10 mouse cellular contexts compared by ENCODE assay signal in genomic region chr16:89897547-89898298, GRCm38 (mm10).
DNase-seq lines count a peak whose midpoint lies in the region; ATAC-seq and TF ChIP-seq lines count a peak whose summit lies in the region.
"Had no signal": no experiment of that assay in that cellular context is flagged by ENCODE, and none has a peak within 500 bp of the region (broad histone marks: within the 10 kb centered on the region; RNA-seq: fewer than 3 reads in every experiment).

No protein-coding gene starts in this region.

- no peak for TF ChIP-seq CTCF in forebrain, postnatal 0 days (IDR thresholded peaks at IDR 0.05; ENCODE audit: low read depth)

- no peak overlapping the region for H3K9ac ChIP-seq in hindbrain, embryonic 15.5 days
- no peak overlapping the region for H3K9ac ChIP-seq in hindbrain, embryonic 12.5 days
- H3K9ac ChIP-seq in forebrain, postnatal 0 days, result no peak overlapping the region
- no peak overlapping the region for H3K9ac ChIP-seq in liver, embryonic 12.5 days
- H3K9ac ChIP-seq: stomach, embryonic 15.5 days had no signal

- 78% methylated on average over 33 of the region's 33 CpGs for WGBS in hindbrain, embryonic 15.5 days
- 87% methylated on average over 33 of the region's 33 CpGs for WGBS in hindbrain, embryonic 12.5 days
- 59% methylated on average over 33 of the region's 33 CpGs for WGBS in forebrain, postnatal 0 days
- 84% methylated on average over 33 of the region's 33 CpGs for WGBS in liver, embryonic 12.5 days (ENCODE audit: insufficient replicate concordance)

- DNase-seq in brain, adult 2 months (ENCODE audit: low read depth, low spot score), result peak; percentile 89
- peak; percentile 79 for DNase-seq in forebrain, postnatal 0 days
- DNase-seq in left cerebral cortex, postnatal 36 days (ENCODE audit: low spot score in 2 of 2), result peak; percentile 79 to 85
- DNase-seq in adrenal gland, postnatal 36 days, result no peak
- DNase-seq: embryo, embryonic 11 days had no signal

- no peak overlapping the region for H3K4me3 ChIP-seq in hindbrain, embryonic 15.5 days
- H3K4me3 ChIP-seq in hindbrain, embryonic 12.5 days, result no peak overlapping the region
- H3K4me3 ChIP-seq in forebrain, postnatal 0 days (ENCODE audit: low read depth, low read length), result peak overlapping the region; percentile 12; the same call in 1 of the 2 replicates
- H3K4me3 ChIP-seq in liver, embryonic 12.5 days, result no peak overlapping the region
- H3K4me3 ChIP-seq: stomach, embryonic 15.5 days had no signal

- peaks cover 21% of the 10 kb centered on the region for H3K4me1 ChIP-seq in hindbrain, embryonic 15.5 days (replicated peaks)
- 0 out of 2 replicates have a peak, but pooled peaks cover 10% of the 10 kb centered on the region for H3K4me1 ChIP-seq in hindbrain, embryonic 12.5 days
- peaks cover 12% of the 10 kb centered on the region; the same call in 1 of the 2 replicates for H3K4me1 ChIP-seq in forebrain, postnatal 0 days (ENCODE audit: insufficient read depth)
- H3K4me1 ChIP-seq in liver, embryonic 12.5 days, result no peaks in the 10 kb centered on the region
- H3K4me1 ChIP-seq: stomach, embryonic 15.5 days had no signal

- no peaks in the 10 kb centered on the region for H3K9me3 ChIP-seq in hindbrain, embryonic 15.5 days
- peaks cover 8% of the 10 kb centered on the region; the same call in 1 of the 2 replicates for H3K9me3 ChIP-seq in hindbrain, embryonic 12.5 days (replicated peaks)
- H3K9me3 ChIP-seq in forebrain, postnatal 0 days (ENCODE audit: low read length), result no peaks in the 10 kb centered on the region
- H3K9me3 ChIP-seq in liver, embryonic 12.5 days (replicated peaks), result no peaks in the 10 kb centered on the region
- H3K9me3 ChIP-seq: stomach, embryonic 15.5 days had no signal

- no peaks in the 10 kb centered on the region for H3K27me3 ChIP-seq in hindbrain, embryonic 15.5 days
- no peaks in the 10 kb centered on the region for H3K27me3 ChIP-seq in hindbrain, embryonic 12.5 days
- no peaks in the 10 kb centered on the region for H3K27me3 ChIP-seq in forebrain, postnatal 0 days (ENCODE audit: insufficient read depth, low read length)
- no peaks in the 10 kb centered on the region for H3K27me3 ChIP-seq in liver, embryonic 12.5 days (replicated peaks)
- H3K27me3 ChIP-seq: stomach, embryonic 15.5 days had no signal

- no peaks in the 10 kb centered on the region for H3K36me3 ChIP-seq in hindbrain, embryonic 15.5 days
- H3K36me3 ChIP-seq in hindbrain, embryonic 12.5 days, result no peaks in the 10 kb centered on the region; the same call in 1 of the 2 replicates
- H3K36me3 ChIP-seq in forebrain, postnatal 0 days (ENCODE audit: insufficient read depth), result no peaks in the 10 kb centered on the region
- no peaks in the 10 kb centered on the region for H3K36me3 ChIP-seq in liver, embryonic 12.5 days
- H3K36me3 ChIP-seq: stomach, embryonic 15.5 days had no signal

- intact Hi-C loops in left cerebral cortex, postnatal 36 days (cut with DNase I), result no loop called here

- ATAC-seq in hindbrain, embryonic 15.5 days (ENCODE audit: low FRiP score, low read depth), result no peak
- ATAC-seq in hindbrain, embryonic 12.5 days (ENCODE audit: low FRiP score), result no peak
- ATAC-seq in forebrain, postnatal 0 days, result peak; percentile 77
- no peak for ATAC-seq in liver, embryonic 12.5 days
- no peak for ATAC-seq in granulocyte monocyte progenitor cell, adult 5-6 weeks (replicated peaks; ENCODE audit: poor library complexity, severe bottlenecking)

- H3K27ac ChIP-seq in hindbrain, embryonic 15.5 days (replicated peaks), result no peak overlapping the region
- no peak overlapping the region for H3K27ac ChIP-seq in hindbrain, embryonic 12.5 days
- peak overlapping the region; percentile 69 for H3K27ac ChIP-seq in forebrain, postnatal 0 days (ENCODE audit: low read depth, low read length)
- H3K27ac ChIP-seq in liver, embryonic 12.5 days, result no peak overlapping the region
- H3K27ac ChIP-seq: stomach, embryonic 15.5 days had no signal

- peak overlapping the region; percentile 14; the same call in 1 of the 2 replicates for H3K4me2 ChIP-seq in hindbrain, embryonic 15.5 days
- no peak overlapping the region for H3K4me2 ChIP-seq in hindbrain, embryonic 12.5 days (replicated peaks)
- peak overlapping the region; percentile 43 for H3K4me2 ChIP-seq in forebrain, postnatal 0 days (ENCODE audit: low read depth)
- H3K4me2 ChIP-seq in liver, embryonic 12.5 days, result no peak overlapping the region
- H3K4me2 ChIP-seq: stomach, embryonic 15.5 days had no signal

Comparison
In these comparisons a context has a peak if more than half of its experiments do, and no peak if none do; other contexts are left out.
1. H3K4me2 ChIP-seq: peak in hindbrain, embryonic 15.5 days (single experiment) and forebrain, postnatal 0 days (single experiment); none in hindbrain, embryonic 12.5 days (single experiment) and liver, embryonic 12.5 days (single experiment).
2. DNase-seq: peak in brain, adult 2 months (single experiment), forebrain, postnatal 0 days (single experiment) and left cerebral cortex, postnatal 36 days (2 of 2); none in adrenal gland, postnatal 36 days (0 of 2).